Mouse (Mus musculus) hindbrain, embryonic 14.5 days (tissue): Measurements from ENCODE around the gene Thrb. TPM values are rescaled to one million over a fixed set of nuclear protein-coding genes. Genes with fewer than 3 reads are reported as not detected.

Experiments used
- ATAC-seq: fragments of 200-750 bp; cut with Nextera tagmentation; 2 replicates; pipeline ENCODE4 v1.8.0; 2017; ENCODE audit warnings: moderate number of reproducible peaks, mild to moderate bottlenecking, moderate TSS enrichment, moderate library complexity; ENCODE audit not compliant: low FRiP score
- DNase-seq: peaks from one replicate; pipeline ENCODE4 v3.0.0-alpha.2; 2015; ENCODE audit warnings: low spot score
- H3K27ac ChIP-seq: fragments of 300-500 bp; sonication (generic); 2 replicates; pipeline ENCODE4 v1.5.1; 2014; ENCODE audit warnings: mild to moderate bottlenecking, moderate library complexity
- H3K27me3 ChIP-seq: fragments of 300-500 bp; sonication (generic); 2 replicates; pipeline ENCODE4 v1.6.1; 2014; ENCODE audit warnings: mild to moderate bottlenecking, low read length, mixed read lengths; ENCODE audit not compliant: control insufficient read depth, insufficient read depth
- H3K36me3 ChIP-seq: fragments of 300-500 bp; sonication (generic); replicated peaks from 2 replicates; pipeline ENCODE4 v1.6.1; 2014; ENCODE audit not compliant: control insufficient read depth, insufficient read depth
- H3K4me1 ChIP-seq: fragments of 300-500 bp; sonication (generic); replicated peaks from 2 replicates; pipeline ENCODE4 v1.6.1; 2014; ENCODE audit warnings: antibody characterized with exemption, low read length, mixed read lengths; ENCODE audit not compliant: control insufficient read depth, insufficient read depth
- H3K4me2 ChIP-seq: fragments of 300-500 bp; sonication (generic); replicated peaks from 2 replicates; pipeline ENCODE4 v1.6.1; 2014; ENCODE audit warnings: mild to moderate bottlenecking, moderate library complexity
- H3K4me3 ChIP-seq: fragments of 300-500 bp; sonication (generic); replicated peaks from 2 replicates; pipeline ENCODE4 v1.5.1; 2014; ENCODE audit warnings: mild to moderate bottlenecking, low read length
- H3K9ac ChIP-seq: fragments of 300-500 bp; sonication (generic); 2 replicates; pipeline ENCODE4 v1.6.1; 2014
- H3K9me3 ChIP-seq: fragments of 300-500 bp; sonication (generic); 2 replicates; pipeline ENCODE4 v1.6.1; 2016; ENCODE audit warnings: low read length; ENCODE audit not compliant: control insufficient read depth
- WGBS: fragments of 180-500 bp; shearing (Covaris S2); extraction: QIAGEN DNeasy Blood & Tissue Kit; methylation state at CpG from one replicate; pipeline ENCODE4 v1.1.7; 2014; 5-methylcytosine and 5-hydroxymethylcytosine counted together
- polyA plus RNA-seq: library from polyadenylated mRNA; unstranded; fragments of >200 nt; fragmentation: Nextera tagmentation; extraction: Ambion mirVana; gene quantifications from 2 replicates; pipeline ENCODE4 v1.2.1, GENCODE M21; 2014

Gene Thrb
- polyA plus RNA-seq, 1 experiment from 2014 or later, result 1.4 TPM

- Histone ChIP-seq H3K27me3 (no peaks in the 10 kb centered on the region), H3K4me3 (no peak overlapping the region), H3K27ac (no peak overlapping the region), H3K36me3 (no peaks in the 10 kb centered on the region), H3K4me2 (no peak overlapping the region), H3K9ac (no peak overlapping the region), H3K9me3 (no peaks in the 10 kb centered on the region), H3K4me1 (no peaks in the 10 kb centered on the region)
- 69% methylated on average over 6 of the region's 6 CpGs for WGBS
- no peak for DNase-seq
- no peak for ATAC-seq
Measured at GRCm38 (mm10) chr14:17863701-17864320, 203.8 kb downstream of the Thrb start.

GRCm38 (mm10) chr14:17868326-17868725 lies 208.3 kb downstream of the Thrb start:
- no peaks in the 10 kb centered on the region for H3K9me3 ChIP-seq
- no peak for ATAC-seq
- H3K9ac ChIP-seq, result no peak overlapping the region

DNA sequence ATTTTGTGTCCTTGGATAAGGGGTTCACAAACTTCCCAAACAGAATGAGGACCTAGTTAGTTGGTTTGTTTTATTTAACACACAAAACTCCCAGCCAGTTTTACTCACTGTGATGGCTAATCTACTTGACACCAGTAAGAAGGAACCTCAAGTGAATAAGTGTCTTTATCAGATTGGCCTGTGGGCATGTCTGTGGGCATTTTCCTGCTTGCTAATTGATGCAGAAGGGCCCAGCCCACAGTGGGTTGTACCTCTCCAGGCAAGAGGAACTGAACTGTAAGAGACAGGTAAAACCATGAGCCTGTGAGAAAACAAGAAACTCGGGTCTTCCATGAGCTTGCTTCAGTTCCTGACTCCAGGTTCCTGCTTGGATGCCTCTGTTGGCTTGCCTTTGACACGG lies 215.9 kb downstream of the Thrb start:
- H3K4me2 ChIP-seq, result no peak overlapping the region
- H3K36me3 ChIP-seq, result no peaks in the 10 kb centered on the region
- 76% methylated on average over 2 of the region's 2 CpGs for WGBS
- H3K9me3 ChIP-seq, result no peaks in the 10 kb centered on the region
- no peak overlapping the region for H3K4me3 ChIP-seq
- no peaks in the 10 kb centered on the region for H3K27me3 ChIP-seq
- no peak overlapping the region for H3K27ac ChIP-seq
- no peaks in the 10 kb centered on the region for H3K4me1 ChIP-seq
- DNase-seq (no peak), ATAC-seq (no peak)
- no peak overlapping the region for H3K9ac ChIP-seq

More at GRCm38 (mm10) chr14:17868326-17868725, 208.3 kb downstream of the Thrb start:
- H3K27ac ChIP-seq, result no peak overlapping the region
- H3K4me3 ChIP-seq, result no peak overlapping the region
- no peaks in the 10 kb centered on the region for H3K27me3 ChIP-seq
- H3K36me3 ChIP-seq, result no peaks in the 10 kb centered on the region
- no peak for DNase-seq
- no peak overlapping the region for H3K4me2 ChIP-seq
- WGBS, result 90% methylated on average over 6 of the region's 6 CpGs
- H3K4me1 ChIP-seq, result no peaks in the 10 kb centered on the region

DNA sequence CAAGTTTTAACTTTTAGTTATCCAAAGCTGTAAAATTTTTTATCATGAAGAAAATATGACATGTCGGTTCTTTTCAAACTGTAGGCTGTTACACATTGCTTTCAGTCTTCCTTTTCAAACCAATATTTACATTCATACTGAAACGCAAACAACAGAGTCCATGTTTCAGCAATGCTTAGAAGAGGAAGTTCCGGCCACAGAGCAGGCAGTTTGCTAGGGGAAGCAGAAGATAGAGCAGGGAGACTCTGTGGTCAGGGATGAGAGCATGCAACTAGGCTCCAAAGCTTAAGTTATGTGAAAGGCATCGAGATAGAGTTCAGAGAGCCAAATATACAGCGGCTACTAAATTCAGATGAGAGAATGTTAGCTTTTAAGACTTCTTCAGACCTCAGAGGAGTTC lies 219.4 kb downstream of the Thrb start:
- no peak overlapping the region for H3K4me2 ChIP-seq
- no peaks in the 10 kb centered on the region for H3K27me3 ChIP-seq
- no peaks in the 10 kb centered on the region for H3K9me3 ChIP-seq
- no peak overlapping the region for H3K9ac ChIP-seq
- no peak overlapping the region for H3K4me3 ChIP-seq
- DNase-seq (no peak), ATAC-seq (no peak)
- H3K4me1 ChIP-seq, result no peaks in the 10 kb centered on the region
- H3K36me3 ChIP-seq, result no peaks in the 10 kb centered on the region
- H3K27ac ChIP-seq, result no peak overlapping the region
- 93% methylated on average over 5 of the region's 5 CpGs for WGBS

DNA sequence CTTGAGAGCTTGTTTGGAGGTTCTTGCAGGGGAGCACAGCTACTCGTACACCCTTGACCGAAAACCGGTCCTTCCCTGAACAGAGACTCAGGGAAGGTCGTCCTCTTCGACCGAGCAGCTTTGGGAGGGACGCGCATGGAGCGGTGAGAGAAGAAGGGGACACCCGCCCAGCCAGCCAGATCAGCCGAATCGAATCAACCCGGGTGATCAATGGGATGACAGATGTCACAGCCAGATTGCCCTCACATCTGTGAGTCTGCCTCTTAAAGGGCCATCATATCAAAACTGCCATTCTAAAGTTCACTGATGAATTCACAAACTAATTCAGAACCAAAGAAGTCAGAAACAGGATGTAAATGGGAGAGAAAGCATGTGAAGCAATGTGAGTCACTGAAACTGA lies 224.8 kb downstream of the Thrb start:
- Histone ChIP-seq H3K9ac (no peak overlapping the region), H3K4me1 (no peaks in the 10 kb centered on the region), H3K4me3 (no peak overlapping the region), H3K9me3 (no peaks in the 10 kb centered on the region), H3K27me3 (no peaks in the 10 kb centered on the region), H3K4me2 (no peak overlapping the region), H3K36me3 (no peaks in the 10 kb centered on the region), H3K27ac (no peak overlapping the region)
- DNase-seq, result no peak
- 72% methylated on average over 13 of the region's 13 CpGs for WGBS
- ATAC-seq, result no peak

GRCm38 (mm10) chr14:17885320-17885719 lies 225.3 kb downstream of the Thrb start:
- no peak overlapping the region for H3K4me2 ChIP-seq
- H3K27ac ChIP-seq, result no peak overlapping the region
- no peaks in the 10 kb centered on the region for H3K9me3 ChIP-seq
- no peak overlapping the region for H3K9ac ChIP-seq
- ATAC-seq (no peak), DNase-seq (no peak)
- H3K4me1 ChIP-seq, result no peaks in the 10 kb centered on the region
- WGBS, result 89% methylated on average over 3 of the region's 3 CpGs
- no peaks in the 10 kb centered on the region for H3K27me3 ChIP-seq
- H3K36me3 ChIP-seq, result no peaks in the 10 kb centered on the region
- H3K4me3 ChIP-seq, result no peak overlapping the region

DNA sequence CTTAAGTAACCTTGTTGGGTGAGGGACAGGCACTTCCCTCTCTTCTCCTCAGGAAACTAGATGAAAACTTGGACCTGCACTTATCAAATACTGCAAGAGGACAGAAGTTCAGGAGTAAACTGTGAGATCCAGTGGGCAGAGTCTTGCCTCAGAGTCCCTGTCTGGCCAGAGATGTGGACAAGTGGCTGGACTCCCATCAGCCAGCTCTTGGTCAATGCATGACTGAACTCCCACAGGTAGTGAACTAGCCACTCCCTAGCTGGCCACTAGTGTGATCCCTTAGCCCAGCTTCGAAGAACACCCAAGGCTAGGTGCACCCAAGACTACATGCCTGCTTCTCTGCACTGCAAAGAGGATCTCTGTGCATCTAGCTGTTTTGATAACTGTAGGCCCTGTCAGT lies 234.7 kb downstream of the Thrb start:
- no peaks in the 10 kb centered on the region for H3K27me3 ChIP-seq
- no peaks in the 10 kb centered on the region for H3K36me3 ChIP-seq
- no peak for DNase-seq
- no peak overlapping the region for H3K27ac ChIP-seq
- H3K9ac ChIP-seq, result no peak overlapping the region
- H3K4me1 ChIP-seq, result no peaks in the 10 kb centered on the region
- no peaks in the 10 kb centered on the region for H3K9me3 ChIP-seq
- no peak for ATAC-seq
- H3K4me2 ChIP-seq, result no peak overlapping the region
- H3K4me3 ChIP-seq, result no peak overlapping the region
- 88% methylated on average over 1 of the region's 1 CpGs for WGBS

- H3K4me3 ChIP-seq, result no peak overlapping the region
- no peak overlapping the region for H3K4me2 ChIP-seq
- no peak overlapping the region for H3K27ac ChIP-seq
- H3K27me3 ChIP-seq, result no peaks in the 10 kb centered on the region
- H3K9me3 ChIP-seq, result no peaks in the 10 kb centered on the region
- no peak for ATAC-seq
- H3K36me3 ChIP-seq, result no peaks in the 10 kb centered on the region
- DNase-seq, result no peak
- WGBS, result 89% methylated on average over 6 of the region's 6 CpGs
- no peak overlapping the region for H3K9ac ChIP-seq
- H3K4me1 ChIP-seq, result no peaks in the 10 kb centered on the region
Measured at GRCm38 (mm10) chr14:17899733-17900413, 239.8 kb downstream of the Thrb start.

DNA sequence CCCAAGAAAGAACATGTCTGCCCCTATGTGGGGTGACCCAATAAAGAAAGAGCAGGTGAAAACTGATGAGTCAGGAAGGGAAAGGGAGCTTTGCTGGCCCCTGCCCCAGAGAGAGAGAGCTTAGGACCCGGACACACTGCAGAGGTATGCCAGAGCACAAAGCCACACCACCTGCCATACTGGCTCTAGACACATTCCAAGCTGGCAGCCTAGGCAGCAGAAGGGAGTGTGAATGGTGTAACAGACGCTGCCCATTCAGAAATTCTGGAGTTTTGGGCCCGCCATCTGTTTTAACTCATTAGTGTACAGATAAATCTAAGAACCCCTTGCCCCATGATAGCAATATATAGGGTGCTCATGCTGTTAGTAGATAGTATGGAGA lies 240.3 kb downstream of the Thrb start:
- H3K4me3 ChIP-seq, result no peak overlapping the region
- 29% methylated on average over 3 of the region's 3 CpGs for WGBS
- ATAC-seq (0 out of 2 replicates have a peak, but pooled peaks have one; percentile 53), DNase-seq (no peak)
- no peaks in the 10 kb centered on the region for H3K4me1 ChIP-seq
- H3K36me3 ChIP-seq, result no peaks in the 10 kb centered on the region
- H3K27ac ChIP-seq, result no peak overlapping the region
- H3K9ac ChIP-seq, result no peak overlapping the region
- no peak overlapping the region for H3K4me2 ChIP-seq
- no peaks in the 10 kb centered on the region for H3K27me3 ChIP-seq
- no peaks in the 10 kb centered on the region for H3K9me3 ChIP-seq
